ENCODE assay signal across 8 mouse cellular contexts in genomic region chr9:35559009-35559890, GRCm38 (mm10). TPM values are rescaled to one million over a fixed set of nuclear protein-coding genes. Genes with fewer than 3 reads are reported as not detected.
DNase-seq lines count a peak whose midpoint lies in the region; ATAC-seq and TF ChIP-seq lines count a peak whose summit lies in the region.

No protein-coding gene starts in this region.

- 2% methylated on average over 31 of the region's 31 CpGs for whole genome bisulfite sequencing in forebrain, embryonic 10.5 days
- WGBS in heart, embryonic 16.5 days = 2% methylated on average over 31 of the region's 31 CpGs
- WGBS in liver, embryonic 13.5 days (ENCODE audit: insufficient replicate concordance) = 1% methylated on average over 31 of the region's 31 CpGs
- WGBS in stomach, embryonic 14.5 days = 1% methylated on average over 31 of the region's 31 CpGs

- peak; percentile 83 for ATAC-seq in heart, embryonic 16.5 days (replicated peaks; ENCODE audit: extremely low read depth, insufficient read depth, low FRiP score)
- ATAC-seq in liver, embryonic 13.5 days (ENCODE audit: low read depth) = peak; percentile 83
- ATAC-seq in stomach, embryonic 14.5 days (ENCODE audit: insufficient number of reproducible peaks, insufficient read depth, low FRiP score, low read depth) = peak; percentile 89; the same call in 1 of the 2 replicates

- peaks cover 48% of the 10 kb centered on the region for H3K4me1 ChIP-seq in E14TG2a.4 (replicated peaks; ENCODE audit: low read depth, low read length)
- peaks cover 24% of the 10 kb centered on the region for H3K4me1 ChIP-seq in forebrain, embryonic 10.5 days
- H3K4me1 ChIP-seq in heart, embryonic 16.5 days (ENCODE audit: control insufficient read depth, insufficient read depth, low read length) = peaks cover 18% of the 10 kb centered on the region
- H3K4me1 ChIP-seq in liver, embryonic 13.5 days (replicated peaks) = peaks cover 30% of the 10 kb centered on the region
- peaks cover 12% of the 10 kb centered on the region; the same call in 1 of the 2 replicates for H3K4me1 ChIP-seq in stomach, embryonic 14.5 days (ENCODE audit: control insufficient read depth, insufficient read depth, low read length)

- H3K4me2 ChIP-seq in heart, embryonic 16.5 days (ENCODE audit: low read depth, low read length) = peak overlapping the region; percentile 95
- H3K4me2 ChIP-seq in liver, embryonic 13.5 days = peak overlapping the region; percentile 82
- H3K4me2 ChIP-seq in stomach, embryonic 14.5 days (replicated peaks; ENCODE audit: low read depth, low read length) = peak overlapping the region; percentile 97

- 0 out of 2 replicates have a peak, but pooled peaks cover 6% of the 10 kb centered on the region for H3K9me3 ChIP-seq in E14TG2a.4 (ENCODE audit: low read length)
- H3K9me3 ChIP-seq in forebrain, embryonic 10.5 days = no peaks in the 10 kb centered on the region
- no peaks in the 10 kb centered on the region for H3K9me3 ChIP-seq in heart, embryonic 16.5 days (replicated peaks; ENCODE audit: control insufficient read depth, low read length)
- H3K9me3 ChIP-seq in liver, embryonic 13.5 days (replicated peaks) = no peaks in the 10 kb centered on the region
- no peaks in the 10 kb centered on the region for H3K9me3 ChIP-seq in stomach, embryonic 14.5 days (ENCODE audit: control insufficient read depth, low read depth, low read length)

- H3K27me3 ChIP-seq in E14TG2a.4 (ENCODE audit: insufficient read depth, low read length) = peaks cover 32% of the 10 kb centered on the region
- H3K27me3 ChIP-seq in forebrain, embryonic 10.5 days (ENCODE audit: poor library complexity, severe bottlenecking) = peaks cover 19% of the 10 kb centered on the region
- H3K27me3 ChIP-seq in heart, embryonic 16.5 days (ENCODE audit: control insufficient read depth, insufficient read depth, low read length) = peaks cover 17% of the 10 kb centered on the region
- H3K27me3 ChIP-seq in liver, embryonic 13.5 days = peaks cover 47% of the 10 kb centered on the region
- H3K27me3 ChIP-seq in stomach, embryonic 14.5 days (ENCODE audit: control insufficient read depth, insufficient read depth, low read length) = no peaks in the 10 kb centered on the region

- peaks cover 41% of the 10 kb centered on the region for H3K36me3 ChIP-seq in E14TG2a.4 (ENCODE audit: insufficient read depth, low read length)
- peaks cover 38% of the 10 kb centered on the region for H3K36me3 ChIP-seq in forebrain, embryonic 10.5 days (replicated peaks)
- H3K36me3 ChIP-seq in heart, embryonic 16.5 days (ENCODE audit: control insufficient read depth, insufficient read depth) = peaks cover 11% of the 10 kb centered on the region
- peaks cover 26% of the 10 kb centered on the region for H3K36me3 ChIP-seq in liver, embryonic 13.5 days
- H3K36me3 ChIP-seq in stomach, embryonic 14.5 days (ENCODE audit: control insufficient read depth, insufficient read depth, low read length) = peaks cover 19% of the 10 kb centered on the region; the same call in 1 of the 2 replicates

- H3K27ac ChIP-seq in forebrain, embryonic 10.5 days = peak overlapping the region; percentile 87
- peak overlapping the region; percentile 77 for H3K27ac ChIP-seq in heart, embryonic 16.5 days (ENCODE audit: low read length)
- peak overlapping the region; percentile 41 for H3K27ac ChIP-seq in liver, embryonic 13.5 days
- peak overlapping the region; percentile 58; the same call in 1 of the 2 replicates for H3K27ac ChIP-seq in stomach, embryonic 14.5 days (ENCODE audit: low read length)

- DNase-seq in c-Kit-positive CD71-negative TER-119-negative erythroid progenitor cells, embryonic 14.5 days (ENCODE audit: low read depth) = peak; percentile 76
- DNase-seq in forebrain, embryonic 10.5 days (ENCODE audit: extremely low spot score, low spot score) = peak; percentile 89
- peak; percentile 82 to 88 for DNase-seq in kidney, postnatal 25 days
- DNase-seq in liver, embryonic 13.5 days = peak; percentile 60
- DNase-seq in natural killer cell, adult 2 months (ENCODE audit: low spot score in 2 of 2) = peak; percentile 63 to 73

- TF ChIP-seq CTCF in E14TG2a.4 (conservative IDR thresholded peaks at IDR 0.05; ENCODE audit: low read length) = no peak

- H3K9ac ChIP-seq in heart, embryonic 16.5 days (ENCODE audit: low read length) = peak overlapping the region; percentile 83
- H3K9ac ChIP-seq in liver, embryonic 13.5 days = peak overlapping the region; percentile 77
- peak overlapping the region; percentile 50 for H3K9ac ChIP-seq in stomach, embryonic 14.5 days (replicated peaks; ENCODE audit: low read depth, low read length)

- peak overlapping the region; percentile 93 for H3K4me3 ChIP-seq in E14TG2a.4 (replicated peaks; ENCODE audit: low read length)
- peak overlapping the region; percentile 72 for H3K4me3 ChIP-seq in forebrain, embryonic 10.5 days
- peak overlapping the region; percentile 94 for H3K4me3 ChIP-seq in heart, embryonic 16.5 days (ENCODE audit: low read length)
- H3K4me3 ChIP-seq in liver, embryonic 13.5 days (replicated peaks) = peak overlapping the region; percentile 74
- H3K4me3 ChIP-seq in stomach, embryonic 14.5 days (ENCODE audit: low read depth, low read length) = peak overlapping the region; percentile 79

RNA-seq across cellular contexts. Expression of gene Pus3, which starts 0.9 kb away (rescaled TPM):
- polyA plus RNA-seq in forebrain, embryonic 10.5 days (2016; fragmentation: Nextera tagmentation; extraction: Ambion mirVana) = 20.4 and 22.9 TPM in 2 replicates
- polyA plus RNA-seq in heart, embryonic 16.5 days (2015; fragmentation: Nextera tagmentation; extraction: Ambion mirVana) = 13.6 and 14.3 TPM in 2 replicates
- polyA plus RNA-seq in liver, embryonic 13.5 days (2015; fragmentation: Nextera tagmentation; extraction: Ambion mirVana) = 9.3 and 11.4 TPM in 2 replicates
- polyA plus RNA-seq in stomach, embryonic 14.5 days (2014; fragmentation: Nextera tagmentation; extraction: Ambion mirVana) = 22.1 and 23.9 TPM in 2 replicates

RNA-seq across cellular contexts. Expression of gene Ddx25, which starts 0.9 kb away (rescaled TPM):
- 7.8 and 7.9 TPM in 2 replicates for polyA plus RNA-seq in forebrain, embryonic 10.5 days (2016; fragmentation: Nextera tagmentation; extraction: Ambion mirVana)
- 0.57 and 0.63 TPM in 2 replicates for polyA plus RNA-seq in heart, embryonic 16.5 days (2015; fragmentation: Nextera tagmentation; extraction: Ambion mirVana)
- polyA plus RNA-seq in liver, embryonic 13.5 days (2015; fragmentation: Nextera tagmentation; extraction: Ambion mirVana) = 0.39 and 0.42 TPM in 2 replicates
- 2.8 TPM in 2 replicates for polyA plus RNA-seq in stomach, embryonic 14.5 days (2014; fragmentation: Nextera tagmentation; extraction: Ambion mirVana)

RNA-seq across cellular contexts. Expression of gene Pate2, which starts 10.8 kb away (rescaled TPM):
- 2.0 and 2.5 TPM in 2 replicates for polyA plus RNA-seq in forebrain, embryonic 10.5 days (2016; fragmentation: Nextera tagmentation; extraction: Ambion mirVana)
- 0.37 and 0.53 TPM in 2 replicates for polyA plus RNA-seq in heart, embryonic 16.5 days (2015; fragmentation: Nextera tagmentation; extraction: Ambion mirVana)
- polyA plus RNA-seq in liver, embryonic 13.5 days (2015; fragmentation: Nextera tagmentation; extraction: Ambion mirVana) = 0.25 and 0.36 TPM in 2 replicates
- 0.51 and 0.69 TPM in 2 replicates for polyA plus RNA-seq in stomach, embryonic 14.5 days (2014; fragmentation: Nextera tagmentation; extraction: Ambion mirVana)

RNA-seq across cellular contexts. Expression of gene Hyls1, which starts 10.9 kb away (rescaled TPM):
- 28.0 and 28.6 TPM in 2 replicates for polyA plus RNA-seq in forebrain, embryonic 10.5 days (2016; fragmentation: Nextera tagmentation; extraction: Ambion mirVana)
- 14.4 and 14.5 TPM in 2 replicates for polyA plus RNA-seq in heart, embryonic 16.5 days (2015; fragmentation: Nextera tagmentation; extraction: Ambion mirVana)
- 9.8 and 11.9 TPM in 2 replicates for polyA plus RNA-seq in liver, embryonic 13.5 days (2015; fragmentation: Nextera tagmentation; extraction: Ambion mirVana)
- 15.1 and 17.4 TPM in 2 replicates for polyA plus RNA-seq in stomach, embryonic 14.5 days (2014; fragmentation: Nextera tagmentation; extraction: Ambion mirVana)

RNA-seq across cellular contexts. Expression of gene Gm1113, which starts 41.2 kb away (rescaled TPM):
- not detected in 2 replicates for polyA plus RNA-seq in forebrain, embryonic 10.5 days (2016; fragmentation: Nextera tagmentation; extraction: Ambion mirVana)
- not detected in 2 replicates for polyA plus RNA-seq in heart, embryonic 16.5 days (2015; fragmentation: Nextera tagmentation; extraction: Ambion mirVana)
- polyA plus RNA-seq in liver, embryonic 13.5 days (2015; fragmentation: Nextera tagmentation; extraction: Ambion mirVana) = not detected in 2 replicates
- polyA plus RNA-seq in stomach, embryonic 14.5 days (2014; fragmentation: Nextera tagmentation; extraction: Ambion mirVana) = not detected in 2 replicates

Comparison
In these comparisons a context has a peak if more than half of its experiments do, and no peak if none do; other contexts are left out.
1. Peak in every context shown above with its lines: DNase-seq, ATAC-seq, H3K4me3 ChIP-seq and H3K27ac ChIP-seq.